Mouse (Mus musculus) urinary bladder, postnatal 10 days (tissue): Measurements from ENCODE around the gene Gm17677.

ENCODE experiments used
- DNase-seq: peaks from one replicate; pipeline ENCODE4 v3.0.0; 2022; ENCODE audit warnings: low spot score

Gene Gm17677

GRCm38 (mm10) chr9:35740749-35741148 is at the start of gene Gm17677:
Gene Gm17677, plus strand, starts transcription at chr9:35741049.
- DNase-seq: no peak

GRCm38 (mm10) chr9:35691924-35692323 is 48.9 kb upstream of the Gm17677 start:
- DNase-seq: no peak

- no peak for DNase-seq
Measured at GRCm38 (mm10) chr9:35707265-35707664, 33.6 kb upstream of the Gm17677 start.

- DNase-seq: no peak
Measured at GRCm38 (mm10) chr9:35756843-35757242, 16.0 kb downstream of the Gm17677 start.

GRCm38 (mm10) chr9:35778009-35778408 is 37.2 kb downstream of the Gm17677 start, which contains the start of gene Gm17727:
Gene Gm17727, minus strand, starts transcription at chr9:35778109.
- DNase-seq: no peak

GRCm38 (mm10) chr9:35790001-35790400 is 49.2 kb downstream of the Gm17677 start, which contains the start of the genes Gm27235 and D730048I06Rik:
Gene Gm27235, minus strand, starts transcription at chr9:35790101.
Gene D730048I06Rik, minus strand, starts transcription at chr9:35790112.
- no peak for DNase-seq
